Mouse (Mus musculus): ENCODE data around the gene Vasp. TPM values are rescaled to one million over a fixed set of nuclear protein-coding genes. Genes with fewer than 3 reads are reported as not detected.
A peak's percentile ranks its signal among the peaks of the same experiment; 100 is the strongest.

Gene Vasp
- total and polyA plus RNA-seq, 2 experiments from 2014 or later = 72.2 to 127 TPM

DNA sequence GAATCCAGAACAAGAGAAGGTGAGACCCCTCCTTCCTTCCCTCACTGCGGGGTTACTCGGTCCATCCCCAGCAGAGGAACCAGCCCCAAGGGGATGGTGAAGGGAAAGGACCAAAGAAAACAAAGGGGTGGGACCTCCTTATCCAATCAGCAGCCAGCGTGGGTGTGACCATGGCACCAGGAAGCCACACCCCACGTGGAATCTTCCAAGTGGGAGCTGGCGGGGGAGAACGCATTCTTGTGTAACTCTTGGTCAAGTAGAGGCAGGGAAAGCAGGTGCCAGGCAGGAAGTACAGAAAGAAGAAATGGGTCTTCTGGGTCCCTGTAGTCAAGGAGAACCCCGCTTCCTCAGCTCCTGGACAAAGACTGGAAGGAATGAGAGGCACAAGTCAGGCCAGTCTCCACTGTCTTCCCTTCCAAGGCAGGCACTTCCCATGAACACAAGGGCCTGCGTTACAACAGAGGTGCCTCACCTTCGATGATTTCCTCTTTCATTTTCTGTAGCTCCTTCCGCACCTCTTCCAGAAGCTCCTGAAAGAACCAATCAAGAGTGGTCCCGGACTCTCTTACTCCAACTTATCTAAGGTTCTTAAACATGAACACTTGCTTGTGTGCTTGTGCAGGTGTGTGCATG lies 14.1 kb downstream of the Vasp start:
- H3K9me3 ChIP-seq (replicated peaks; ENCODE audit: control insufficient read depth, low read length) = no peaks in the 10 kb centered on the region
- no peak overlapping the region for H3K9ac ChIP-seq (replicated peaks; ENCODE audit: low read depth, low read length)
- H3K27ac ChIP-seq (ENCODE audit: low read depth) = peak overlapping the region; percentile 18; the same call in 1 of the 2 replicates
- WGBS = 40% methylated on average over 11 of the region's 11 CpGs
- DNase-seq (ENCODE audit: low spot score) (peak; percentile 63), ATAC-seq (ENCODE audit: insufficient read depth, low read depth) (peak; percentile 80)
- H3K4me2 ChIP-seq (ENCODE audit: low read depth, low read length) = no peak overlapping the region
- no peaks in the 10 kb centered on the region for H3K4me1 ChIP-seq (ENCODE audit: control insufficient read depth, insufficient read depth)
- no peak overlapping the region for H3K4me3 ChIP-seq (ENCODE audit: low read depth, low read length)
- peaks cover 80% of the 10 kb centered on the region for H3K36me3 ChIP-seq (replicated peaks; ENCODE audit: control insufficient read depth, insufficient read depth, low read length)
- H3K27me3 ChIP-seq (ENCODE audit: control insufficient read depth, insufficient read depth, low read length) = no peaks in the 10 kb centered on the region
- no peak for TF ChIP-seq CTCF (IDR thresholded peaks at IDR 0.05; ENCODE audit: low read depth)
- TF ChIP-seq EP300 (IDR thresholded peaks at IDR 0.05; ENCODE audit: low read depth) = no peak

DNA sequence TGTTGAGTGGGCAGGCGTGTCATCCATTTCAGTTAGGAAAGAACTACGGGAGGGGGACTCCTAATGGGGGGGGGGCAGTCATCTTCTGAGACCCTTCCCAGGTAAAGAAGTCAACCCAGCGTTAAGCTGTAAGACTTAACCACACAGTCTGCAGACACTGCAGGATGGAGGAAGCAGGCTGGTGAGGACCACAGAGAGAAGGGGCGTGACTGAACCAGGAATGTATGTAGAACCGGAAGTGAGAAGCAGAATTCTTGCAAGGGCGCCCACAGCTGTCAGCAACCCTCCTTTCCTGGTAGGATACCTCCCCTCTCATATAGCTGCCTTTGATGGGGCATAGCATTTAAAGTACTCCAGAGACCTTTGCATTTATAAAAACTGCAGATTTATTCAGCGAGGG lies 15.1 kb downstream of the Vasp start:
- H3K4me1 ChIP-seq (ENCODE audit: control insufficient read depth, insufficient read depth) = no peaks in the 10 kb centered on the region
- H3K9me3 ChIP-seq (replicated peaks; ENCODE audit: control insufficient read depth, low read length) = no peaks in the 10 kb centered on the region
- ATAC-seq (ENCODE audit: insufficient read depth, low read depth) (no peak), DNase-seq (ENCODE audit: low spot score) (no peak)
- H3K27me3 ChIP-seq (ENCODE audit: control insufficient read depth, insufficient read depth, low read length) = no peaks in the 10 kb centered on the region
- no peak overlapping the region for H3K4me2 ChIP-seq (ENCODE audit: low read depth, low read length)
- no peak overlapping the region for H3K27ac ChIP-seq (ENCODE audit: low read depth)
- TF ChIP-seq CTCF (IDR thresholded peaks at IDR 0.05; ENCODE audit: low read depth) = no peak
- no peak for TF ChIP-seq EP300 (IDR thresholded peaks at IDR 0.05; ENCODE audit: low read depth)
- peaks cover 74% of the 10 kb centered on the region for H3K36me3 ChIP-seq (replicated peaks; ENCODE audit: control insufficient read depth, insufficient read depth, low read length)
- H3K9ac ChIP-seq (replicated peaks; ENCODE audit: low read depth, low read length) = no peak overlapping the region
- 70% methylated on average over 7 of the region's 7 CpGs for WGBS
- no peak overlapping the region for H3K4me3 ChIP-seq (ENCODE audit: low read depth, low read length)

DNA sequence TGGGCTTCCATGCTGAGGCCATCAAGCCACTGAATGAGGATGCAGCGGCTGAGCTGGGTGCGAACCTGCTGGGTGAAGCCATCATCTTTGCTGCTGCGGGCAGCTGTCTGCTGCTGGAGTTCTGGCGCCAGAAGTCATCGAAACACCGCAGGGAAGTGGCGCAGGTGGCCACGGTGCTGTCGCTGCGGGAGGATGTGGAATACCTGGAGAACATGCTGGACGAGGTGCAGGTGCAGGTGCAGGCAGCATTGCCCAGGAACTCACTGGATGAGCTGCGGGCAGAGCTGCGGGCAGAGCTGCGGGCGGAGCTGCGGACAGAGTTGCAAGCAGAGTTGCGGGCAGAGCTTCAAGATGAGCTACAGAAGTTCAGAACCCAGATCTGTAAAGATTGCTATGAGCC lies 16.2 kb downstream of the Vasp start:
- peaks cover 64% of the 10 kb centered on the region for H3K36me3 ChIP-seq (replicated peaks; ENCODE audit: control insufficient read depth, insufficient read depth, low read length)
- ATAC-seq (ENCODE audit: insufficient read depth, low read depth) = no peak

DNA sequence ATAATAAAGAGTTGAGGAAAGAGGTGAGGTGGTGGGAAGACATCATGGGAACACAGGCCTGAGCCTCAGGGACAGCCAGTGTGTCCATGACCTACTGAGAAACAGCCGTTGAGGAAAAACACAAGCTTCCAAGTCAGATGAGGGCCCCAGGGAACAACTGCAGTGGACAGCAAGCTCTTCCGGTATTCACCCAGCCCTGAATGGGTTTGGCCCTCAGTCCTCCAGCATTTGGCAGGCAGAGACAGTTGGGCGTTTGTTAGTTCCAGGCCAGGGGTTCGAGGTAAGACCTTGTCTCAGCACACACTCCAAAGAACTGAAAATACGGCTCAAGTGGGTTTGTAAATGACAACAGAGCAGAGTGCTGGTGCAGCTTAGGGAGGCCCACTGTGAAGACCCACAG lies 18.2 kb downstream of the Vasp start:
- H3K27ac ChIP-seq (ENCODE audit: low read depth) = no peak overlapping the region
- TF ChIP-seq CTCF (IDR thresholded peaks at IDR 0.05; ENCODE audit: low read depth) (no peak), EP300 (IDR thresholded peaks at IDR 0.05; ENCODE audit: low read depth) (no peak)
- WGBS = 51% methylated on average over 5 of the region's 5 CpGs

More for the DNA sequence above, 16.2 kb downstream of the Vasp start:
- Histone ChIP-seq H3K4me1 (ENCODE audit: control insufficient read depth, insufficient read depth) (no peaks in the 10 kb centered on the region), H3K9me3 (replicated peaks; ENCODE audit: control insufficient read depth, low read length) (no peaks in the 10 kb centered on the region), H3K4me2 (ENCODE audit: low read depth, low read length) (no peak overlapping the region), H3K4me3 (ENCODE audit: low read depth, low read length) (no peak overlapping the region), H3K9ac (replicated peaks; ENCODE audit: low read depth, low read length) (no peak overlapping the region), H3K27ac (ENCODE audit: low read depth) (no peak overlapping the region), H3K27me3 (ENCODE audit: control insufficient read depth, insufficient read depth, low read length) (no peaks in the 10 kb centered on the region)
- TF ChIP-seq CTCF (IDR thresholded peaks at IDR 0.05; ENCODE audit: low read depth) = no peak
- TF ChIP-seq EP300 (IDR thresholded peaks at IDR 0.05; ENCODE audit: low read depth) = no peak
- 78% methylated on average over 17 of the region's 17 CpGs for WGBS
- DNase-seq (ENCODE audit: low spot score) = no peak

DNA sequence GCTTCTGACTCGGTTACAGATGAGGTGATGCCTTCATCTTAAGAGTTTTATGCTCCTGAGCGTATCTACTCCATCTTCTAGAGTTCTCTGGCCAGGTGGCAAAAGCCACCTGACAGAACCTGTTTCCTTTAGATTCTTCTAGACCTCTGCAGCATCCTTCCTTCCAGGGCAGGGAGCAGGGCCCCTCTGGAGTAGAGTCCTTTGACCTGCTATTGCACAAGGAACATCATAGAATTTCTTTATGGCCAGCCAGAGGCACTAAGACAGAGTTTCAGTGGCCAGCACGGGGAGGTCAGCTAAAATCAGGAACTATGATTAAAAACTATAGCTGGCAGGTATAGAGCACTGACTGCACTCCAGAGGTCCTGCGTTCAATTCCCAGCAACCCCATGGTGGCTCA lies 19.5 kb downstream of the Vasp start:
- H3K4me1 ChIP-seq (ENCODE audit: control insufficient read depth, insufficient read depth) = no peaks in the 10 kb centered on the region
- no peaks in the 10 kb centered on the region for H3K27me3 ChIP-seq (ENCODE audit: control insufficient read depth, insufficient read depth, low read length)
- no peak overlapping the region for H3K27ac ChIP-seq (ENCODE audit: low read depth)
- no peak overlapping the region for H3K4me3 ChIP-seq (ENCODE audit: low read depth, low read length)
- H3K9me3 ChIP-seq (replicated peaks; ENCODE audit: control insufficient read depth, low read length) = no peaks in the 10 kb centered on the region
- DNase-seq (ENCODE audit: low spot score) = no peak
- no peak for TF ChIP-seq EP300 (IDR thresholded peaks at IDR 0.05; ENCODE audit: low read depth)
- TF ChIP-seq CTCF (IDR thresholded peaks at IDR 0.05; ENCODE audit: low read depth) = no peak
- 82% methylated on average over 4 of the region's 4 CpGs for WGBS
- peaks cover 38% of the 10 kb centered on the region for H3K36me3 ChIP-seq (replicated peaks; ENCODE audit: control insufficient read depth, insufficient read depth, low read length)
- no peak for ATAC-seq (ENCODE audit: insufficient read depth, low read depth)
- no peak overlapping the region for H3K9ac ChIP-seq (replicated peaks; ENCODE audit: low read depth, low read length)
- no peak overlapping the region for H3K4me2 ChIP-seq (ENCODE audit: low read depth, low read length)

More for the DNA sequence above, 18.2 kb downstream of the Vasp start:
- H3K27me3 ChIP-seq (ENCODE audit: control insufficient read depth, insufficient read depth, low read length) = no peaks in the 10 kb centered on the region
- DNase-seq (ENCODE audit: low spot score) (no peak), ATAC-seq (ENCODE audit: insufficient read depth, low read depth) (no peak)
- H3K4me1 ChIP-seq (ENCODE audit: control insufficient read depth, insufficient read depth) = no peaks in the 10 kb centered on the region
- no peak overlapping the region for H3K9ac ChIP-seq (replicated peaks; ENCODE audit: low read depth, low read length)
- no peak overlapping the region for H3K4me2 ChIP-seq (ENCODE audit: low read depth, low read length)
- H3K4me3 ChIP-seq (ENCODE audit: low read depth, low read length) = no peak overlapping the region
- no peaks in the 10 kb centered on the region for H3K9me3 ChIP-seq (replicated peaks; ENCODE audit: control insufficient read depth, low read length)
- H3K36me3 ChIP-seq (replicated peaks; ENCODE audit: control insufficient read depth, insufficient read depth, low read length) = peaks cover 45% of the 10 kb centered on the region

DNA sequence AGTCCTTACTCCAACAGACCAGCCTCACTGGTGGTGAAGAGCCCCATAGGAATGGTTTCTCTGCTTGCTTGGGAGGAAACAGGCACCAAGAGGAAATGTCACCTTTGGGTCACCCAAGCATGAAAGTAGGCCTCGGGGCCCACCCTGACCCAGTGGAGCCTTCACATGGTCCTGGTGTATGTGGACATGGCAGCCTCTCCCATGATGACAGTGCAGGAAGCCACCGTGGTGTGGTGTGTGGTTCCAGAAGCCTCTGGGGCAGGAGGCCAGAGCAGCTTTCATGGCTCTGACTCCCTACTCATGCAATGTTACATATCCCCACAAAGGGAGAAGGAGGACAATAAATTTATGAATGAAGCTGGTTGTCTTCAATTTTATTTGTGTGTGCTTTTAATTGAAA lies 24.1 kb downstream of the Vasp start:
- no peak overlapping the region for H3K27ac ChIP-seq (ENCODE audit: low read depth)
- WGBS = 94% methylated on average over 2 of the region's 2 CpGs

More for the DNA sequence above, 24.1 kb downstream of the Vasp start:
- no peak for TF ChIP-seq EP300 (IDR thresholded peaks at IDR 0.05; ENCODE audit: low read depth)
- no peak for TF ChIP-seq CTCF (IDR thresholded peaks at IDR 0.05; ENCODE audit: low read depth)
- H3K9me3 ChIP-seq (replicated peaks; ENCODE audit: control insufficient read depth, low read length) = no peaks in the 10 kb centered on the region
- DNase-seq (ENCODE audit: low spot score) = no peak
- H3K9ac ChIP-seq (replicated peaks; ENCODE audit: low read depth, low read length) = no peak overlapping the region
- H3K4me3 ChIP-seq (ENCODE audit: low read depth, low read length) = no peak overlapping the region
- no peaks in the 10 kb centered on the region for H3K27me3 ChIP-seq (ENCODE audit: control insufficient read depth, insufficient read depth, low read length)
- no peaks in the 10 kb centered on the region for H3K4me1 ChIP-seq (ENCODE audit: control insufficient read depth, insufficient read depth)
- no peak overlapping the region for H3K4me2 ChIP-seq (ENCODE audit: low read depth, low read length)
- no peak for ATAC-seq (ENCODE audit: insufficient read depth, low read depth)
- H3K36me3 ChIP-seq (replicated peaks; ENCODE audit: control insufficient read depth, insufficient read depth, low read length) = peaks cover 26% of the 10 kb centered on the region

Measured in heart, postnatal 0 days (tissue).